Mouse (Mus musculus): ENCODE results near the gene Gdpd3. TPM values are rescaled to one million over a fixed set of nuclear protein-coding genes. Genes with fewer than 3 reads are reported as not detected.
"Not testable (repeated sequence)": the region's sequence is repeated elsewhere in the genome, so short reads cannot be mapped to it uniquely, and the experiment has no call there.

Gene Gdpd3
- total RNA-seq, 2 experiments from 2014 or later, result 5.2 to 5.5 TPM

DNA sequence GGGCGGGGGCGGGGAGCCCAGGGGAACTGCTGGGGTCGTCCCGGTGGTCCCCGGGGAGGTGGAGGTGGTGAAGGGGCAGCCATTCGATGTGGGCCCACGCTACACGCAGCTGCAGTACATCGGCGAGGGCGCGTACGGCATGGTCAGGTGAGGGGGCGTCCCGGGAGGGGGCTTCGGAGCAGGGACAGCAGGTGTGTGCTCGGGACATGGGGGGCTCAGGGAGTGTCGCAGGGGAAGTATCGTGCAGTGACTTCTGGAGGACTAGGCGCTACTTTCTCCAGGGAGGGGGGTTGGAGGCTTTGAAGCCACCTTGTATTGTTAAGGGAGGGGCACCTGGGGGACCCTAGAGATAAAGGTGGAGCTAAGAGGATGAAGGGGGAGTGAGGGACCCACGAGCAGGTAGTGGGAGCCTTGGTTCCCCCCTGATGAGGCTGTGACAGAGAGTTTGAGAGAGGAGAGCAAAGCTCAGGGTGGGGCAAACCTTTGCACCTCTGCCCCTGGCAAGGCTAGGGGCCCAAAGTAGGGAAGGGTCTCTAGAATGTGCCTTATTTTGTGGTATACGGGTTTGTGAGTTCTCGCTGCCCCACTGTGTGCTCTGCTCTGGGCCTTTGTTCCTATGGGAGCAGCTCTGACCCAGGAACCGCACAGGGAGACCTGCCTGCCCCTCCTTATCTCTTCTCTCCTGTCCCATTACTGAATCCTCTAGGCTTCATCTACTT, 6.3 kb upstream of the Gdpd3 start:
- intact Hi-C loops (cut with DNase I), result loop anchor here (5.0 kb wide), 1 partner anchor 58 kb away; no protein-coding TSS in a partner anchor
- DNase-seq, result no peak

- intact Hi-C loops (cut with DNase I), result no loop called here
- DNase-seq, result peak; percentile 79
Measured at GRCm38 (mm10) chr7:126760391-126760802, 5.7 kb upstream of the Gdpd3 start.

GRCm38 (mm10) chr7:126760956-126761355, 5.2 kb upstream of the Gdpd3 start:
- intact Hi-C loops (cut with DNase I), result no loop called here
- DNase-seq, result no peak

- DNase-seq, result no peak
- intact Hi-C loops (cut with DNase I), result no loop called here
Measured at GRCm38 (mm10) chr7:126761529-126762067, 4.5 kb upstream of the Gdpd3 start.

GRCm38 (mm10) chr7:126762471-126763008, 3.6 kb upstream of the Gdpd3 start:
- intact Hi-C loops (cut with DNase I), result no loop called here
- DNase-seq, result no peak

- DNase-seq, result no peak
- intact Hi-C loops (cut with DNase I), result no loop called here
Measured at GRCm38 (mm10) chr7:126765540-126765939, 594 bp upstream of the Gdpd3 start.

DNA sequence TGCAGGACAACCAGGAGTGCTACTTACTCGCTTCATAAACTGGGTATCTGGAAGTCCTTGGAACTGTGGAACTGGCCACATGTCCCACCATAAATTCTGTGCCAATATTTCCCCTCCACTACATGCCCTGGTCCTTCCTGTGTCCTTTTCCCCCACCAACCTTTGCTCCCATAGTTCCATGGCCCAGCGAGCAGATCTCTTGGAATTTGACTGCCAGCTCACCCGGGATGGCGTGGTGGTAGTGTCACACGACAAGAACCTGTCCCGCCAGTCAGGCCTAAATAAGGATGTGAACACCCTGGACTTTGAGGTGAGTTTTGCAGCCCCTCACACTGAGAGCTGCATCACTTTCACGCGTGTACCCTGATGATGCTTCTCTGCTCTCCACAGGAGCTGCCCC, 867 bp downstream of the Gdpd3 start:
- DNase-seq, result no peak
- intact Hi-C loops (cut with DNase I), result no loop called here

- no peak for DNase-seq
- intact Hi-C loops (cut with DNase I), result no loop called here
Measured at GRCm38 (mm10) chr7:126770784-126771183, 4.7 kb downstream of the Gdpd3 start.

- no peak for DNase-seq
- intact Hi-C loops (cut with DNase I), result no loop called here
Measured at GRCm38 (mm10) chr7:126773351-126773750, 7.2 kb downstream of the Gdpd3 start.

GRCm38 (mm10) chr7:126774463-126774862, 8.3 kb downstream of the Gdpd3 start:
- DNase-seq, result no peak
- intact Hi-C loops (cut with DNase I), result no loop called here

GRCm38 (mm10) chr7:126775185-126775977, 9.2 kb downstream of the Gdpd3 start:
- DNase-seq, result no peak
- intact Hi-C loops (cut with DNase I), result no loop called here

- no peak for DNase-seq
- intact Hi-C loops (cut with DNase I), result no loop called here
Measured at GRCm38 (mm10) chr7:126775978-126776234, 9.8 kb downstream of the Gdpd3 start.

DNA sequence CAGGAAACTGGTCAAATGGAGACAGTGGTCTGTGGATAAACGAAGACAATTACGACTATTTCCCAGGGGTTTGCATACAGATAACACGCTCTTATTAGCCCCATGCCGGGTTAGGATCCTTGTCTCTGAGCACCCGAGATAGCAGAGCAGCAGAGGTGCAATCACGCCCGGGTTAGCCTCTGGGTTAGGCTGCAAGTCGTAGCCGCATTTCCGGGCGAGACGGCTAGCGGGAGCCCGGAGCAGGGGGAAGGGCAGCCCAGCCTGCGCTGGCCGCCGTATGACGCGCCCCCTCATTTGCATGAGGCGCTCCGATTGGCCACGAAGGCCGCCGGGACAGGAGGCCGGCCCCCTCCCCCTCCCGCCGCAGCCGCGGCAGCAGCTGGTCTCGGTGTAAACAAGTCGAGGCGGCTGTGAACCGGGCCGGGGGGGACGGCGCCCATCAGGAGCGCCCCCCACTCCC, 10.5 kb downstream of the Gdpd3 start, which contains the start of gene Ypel3:
Gene Ypel3, plus strand, starts transcription at position 358 of the 460 bp plus-strand sequence.
- DNase-seq, result peak; percentile 96
- intact Hi-C loops (cut with DNase I), result no loop called here

DNA sequence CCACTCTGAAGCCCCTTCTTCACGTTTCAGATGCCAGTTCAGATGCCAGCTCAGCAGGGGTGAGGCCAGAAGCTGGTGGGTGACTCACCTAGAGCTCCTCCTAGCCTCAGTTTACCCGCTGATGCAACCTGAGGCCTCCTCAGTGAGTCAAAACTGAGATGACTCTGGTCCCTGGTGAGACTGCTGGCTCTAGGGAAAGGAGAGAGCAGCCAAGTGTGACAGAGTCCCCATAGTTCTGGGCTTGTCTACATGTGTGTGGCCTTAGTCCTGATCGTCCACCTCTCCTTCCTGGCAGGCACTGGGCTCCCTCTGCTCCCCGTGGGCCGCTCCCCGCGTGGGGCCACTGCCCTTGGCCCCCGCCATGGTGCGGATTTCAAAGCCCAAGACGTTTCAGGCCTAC, 11.3 kb downstream of the Gdpd3 start:
- intact Hi-C loops (cut with DNase I), result no loop called here
- DNase-seq, result peak; percentile 31

GRCm38 (mm10) chr7:126778147-126778546, 12.0 kb downstream of the Gdpd3 start:
- no peak for DNase-seq
- intact Hi-C loops (cut with DNase I), result no loop called here

DNA sequence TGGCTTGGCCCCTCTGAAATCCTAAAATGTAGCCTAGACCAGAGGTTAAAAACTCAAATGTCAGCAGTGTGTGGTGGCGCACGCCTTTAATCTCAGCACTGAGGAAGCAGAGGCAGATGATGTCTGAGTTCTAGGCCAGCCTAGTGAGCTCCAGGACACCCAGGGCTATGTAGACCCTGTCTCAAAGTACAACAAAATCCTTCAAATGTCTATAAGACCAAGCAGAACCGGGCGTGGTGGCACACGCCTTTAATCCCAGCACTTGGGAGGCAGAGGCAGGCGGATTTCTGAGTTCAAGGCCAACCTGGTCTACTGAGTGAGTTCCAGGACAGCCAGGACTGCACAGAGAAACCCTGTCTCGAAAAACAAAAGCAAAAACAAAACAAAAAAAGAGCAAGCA, 13.0 kb downstream of the Gdpd3 start:
- DNase-seq; intact Hi-C loops (cut with DNase I): not testable (repeated sequence)

- DNase-seq, result peak; percentile 93
- intact Hi-C loops (cut with DNase I), result no loop called here
Measured at GRCm38 (mm10) chr7:126779983-126780970, 14.1 kb downstream of the Gdpd3 start.

DNA sequence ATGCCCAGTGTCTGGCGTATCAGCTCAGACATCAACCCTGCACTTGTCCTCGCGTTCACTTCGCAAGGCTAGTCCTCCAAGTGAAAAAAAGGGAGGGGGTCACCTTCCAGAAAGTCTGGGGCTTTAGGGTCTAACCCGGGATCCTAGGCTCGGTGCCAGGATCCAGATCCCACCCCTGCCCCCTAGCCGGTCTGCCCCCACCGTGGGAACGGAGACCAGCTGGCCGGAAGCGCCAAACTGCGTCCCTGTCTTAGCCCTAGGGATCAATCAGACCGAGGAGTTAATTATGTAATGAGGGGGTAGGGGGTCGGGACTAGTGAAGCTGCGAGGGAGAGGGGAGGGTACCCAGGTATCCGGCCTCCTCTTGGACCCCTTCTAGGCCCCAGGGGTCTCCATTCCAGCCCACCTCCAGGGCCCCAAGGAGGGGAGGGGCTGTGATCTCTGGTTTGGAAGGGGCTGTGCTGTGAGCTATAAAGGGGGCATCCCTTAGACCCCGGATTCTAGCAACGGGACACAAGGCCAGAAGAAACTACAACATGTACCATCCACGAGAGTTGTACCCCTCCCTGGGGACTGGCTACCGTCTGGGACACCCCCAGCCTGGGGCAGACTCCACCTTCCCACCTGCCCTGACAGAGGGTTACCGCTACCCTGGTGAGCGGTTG, 15.0 kb downstream of the Gdpd3 start, which contains the start of gene Tbx6:
Gene Tbx6, plus strand, starts transcription at position 513 of the 665 bp plus-strand sequence.
- peak; percentile 58 for DNase-seq
- intact Hi-C loops (cut with DNase I), result no loop called here

GRCm38 (mm10) chr7:126781661-126782370, 15.7 kb downstream of the Gdpd3 start:
- no peak for DNase-seq
- intact Hi-C loops (cut with DNase I), result no loop called here
